Mouse (Mus musculus) lung, postnatal 0 days (tissue): Measurements from ENCODE around the gene U2af1. TPM values are rescaled to one million over a fixed set of nuclear protein-coding genes. Genes with fewer than 3 reads are reported as not detected.
A peak's percentile ranks its signal among the peaks of the same experiment; 100 is the strongest.

ENCODE experiments used
- ATAC-seq: fragments of 200-750 bp; cut with Nextera tagmentation; 2 replicates; pipeline ENCODE4 v1.8.0; 2017; ENCODE audit warnings: moderate library complexity
- DNase-seq: peaks from one replicate; pipeline ENCODE4 v3.0.0-alpha.2; 2016; ENCODE audit warnings: low spot score
- H3K27ac ChIP-seq: fragments of 300-500 bp; sonication (generic); 2 replicates; pipeline ENCODE4 v1.5.1; 2014; ENCODE audit warnings: antibody characterized with exemption, mild to moderate bottlenecking, low read length, mixed read lengths
- H3K27me3 ChIP-seq: fragments of 300-500 bp; sonication (generic); replicated peaks from 2 replicates; pipeline ENCODE4 v1.6.1; 2014; ENCODE audit warnings: low read length, mixed read lengths; ENCODE audit not compliant: insufficient read depth
- H3K36me3 ChIP-seq: fragments of 300-500 bp; sonication (generic); 2 replicates; pipeline ENCODE4 v1.6.1; 2014; ENCODE audit warnings: low read length, mixed read lengths; ENCODE audit not compliant: insufficient read depth
- H3K4me1 ChIP-seq: fragments of 300-500 bp; sonication (generic); 2 replicates; pipeline ENCODE4 v1.6.1; 2014; ENCODE audit warnings: antibody characterized with exemption, low read depth, low read length, mixed read lengths; ENCODE audit not compliant: insufficient read depth
- H3K4me2 ChIP-seq: fragments of 300-500 bp; sonication (generic); replicated peaks from 2 replicates; pipeline ENCODE4 v1.6.1; 2014; ENCODE audit warnings: low read depth, mild to moderate bottlenecking, low read length, moderate library complexity, mixed read lengths
- H3K4me3 ChIP-seq: fragments of 300-500 bp; sonication (generic); 2 replicates; pipeline ENCODE4 v1.5.1; 2014; ENCODE audit warnings: low read depth, low read length
- H3K9ac ChIP-seq: fragments of 300-500 bp; sonication (generic); replicated peaks from 2 replicates; pipeline ENCODE4 v1.6.1; 2014; ENCODE audit warnings: low read depth, mild to moderate bottlenecking
- H3K9me3 ChIP-seq: fragments of 300-500 bp; sonication (generic); 2 replicates; pipeline ENCODE4 v1.6.1; 2016; ENCODE audit warnings: low read length, mixed read lengths
- CTCF ChIP-seq: IDR thresholded peaks from 2 replicates; pipeline ENCODE4 v1.5.1; 2016; ENCODE audit warnings: antibody characterized with exemption, mild to moderate bottlenecking
- EP300 ChIP-seq: IDR thresholded peaks from 2 replicates; pipeline ENCODE4 v1.6.1; 2016; ENCODE audit warnings: antibody characterized with exemption, mild to moderate bottlenecking, control low read depth
- WGBS: fragments of 180-500 bp; shearing (Covaris S2); extraction: QIAGEN DNeasy Blood & Tissue Kit; methylation state at CpG from one replicate; pipeline ENCODE4 v1.1.7; 2014; 5-methylcytosine and 5-hydroxymethylcytosine counted together
- polyA plus RNA-seq: library from polyadenylated mRNA; unstranded; fragments of >200 nt; fragmentation: Nextera tagmentation; extraction: Ambion mirVana; gene quantifications from 2 replicates; pipeline ENCODE4 v1.2.1, GENCODE M21; 2015

The U2af1 gene
- polyA plus RNA-seq, 1 experiment from 2014 or later, result 161 TPM

DNA sequence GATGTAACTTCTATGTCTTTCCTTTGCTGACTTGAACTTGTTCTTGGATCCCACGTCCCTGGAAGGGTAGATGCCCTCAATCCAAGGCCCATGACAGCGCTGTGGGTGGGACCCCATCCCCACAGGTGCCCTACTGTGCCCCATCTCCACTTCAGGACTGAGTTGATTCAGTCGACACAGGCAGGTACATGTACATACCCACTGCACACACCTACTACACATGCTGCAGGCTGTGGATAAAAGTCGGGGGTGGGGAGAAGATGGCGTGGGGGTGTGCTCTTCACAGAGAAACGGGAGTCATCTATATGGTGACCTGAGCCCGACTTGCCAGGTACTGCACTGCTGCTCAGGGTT lies 35.3 kb upstream of the U2af1 start:
- peak overlapping the region; percentile 20; the same call in 1 of the 2 replicates for H3K27ac ChIP-seq
- WGBS, result 62% methylated on average over 7 of the region's 7 CpGs
- no peaks in the 10 kb centered on the region for H3K4me1 ChIP-seq
- no peak for TF ChIP-seq CTCF
- TF ChIP-seq EP300, result no peak
- no peak overlapping the region for H3K4me3 ChIP-seq
- H3K9me3 ChIP-seq, result no peaks in the 10 kb centered on the region
- no peak overlapping the region for H3K9ac ChIP-seq
- peak; percentile 8; the same call in 1 of the 2 replicates for ATAC-seq
- H3K4me2 ChIP-seq, result no peak overlapping the region
- H3K27me3 ChIP-seq, result no peaks in the 10 kb centered on the region
- no peaks in the 10 kb centered on the region for H3K36me3 ChIP-seq
- DNase-seq, result no peak

GRCm38 (mm10) chr17:31693330-31694022 lies 34.8 kb upstream of the U2af1 start:
- ATAC-seq (peak; percentile 80), DNase-seq (peak; percentile 90)
- TF ChIP-seq EP300 (peak; percentile 82), CTCF (peak; percentile 90)
- Histone ChIP-seq H3K4me3 (no peak overlapping the region), H3K9ac (no peak overlapping the region), H3K27me3 (no peaks in the 10 kb centered on the region), H3K4me1 (no peaks in the 10 kb centered on the region), H3K4me2 (peak overlapping the region; percentile 12; the same call in 1 of the 2 replicates), H3K36me3 (no peaks in the 10 kb centered on the region), H3K27ac (no peak overlapping the region), H3K9me3 (no peaks in the 10 kb centered on the region)
- WGBS, result 4% methylated on average over 19 of the region's 20 CpGs

DNA sequence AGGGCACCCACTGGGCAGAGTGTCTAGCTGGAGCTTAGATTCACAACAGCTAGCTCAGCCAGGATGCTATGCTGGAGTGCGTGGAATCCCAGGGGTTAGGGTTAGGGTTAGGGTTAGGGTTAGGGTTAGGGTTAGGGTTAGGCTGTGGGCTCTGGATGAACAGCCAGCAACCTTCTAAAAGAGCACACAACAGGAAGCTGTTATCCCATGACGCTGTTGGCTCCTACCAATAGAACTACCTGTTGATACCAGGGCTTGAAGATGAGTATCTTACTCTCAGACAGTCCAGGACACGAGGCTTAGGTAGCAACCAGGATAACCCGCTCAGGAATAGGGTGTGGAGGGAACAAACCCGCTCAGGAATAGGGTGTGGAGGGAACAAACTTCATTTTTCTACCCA lies 34.2 kb upstream of the U2af1 start:
- no peak overlapping the region for H3K27ac ChIP-seq
- no peak overlapping the region for H3K4me3 ChIP-seq
- DNase-seq (no peak), ATAC-seq (no peak)
- H3K9ac ChIP-seq, result 0 out of 2 replicates have a peak overlapping the region, but pooled peaks have one; percentile 5
- no peaks in the 10 kb centered on the region for H3K9me3 ChIP-seq
- H3K27me3 ChIP-seq, result no peaks in the 10 kb centered on the region
- no peaks in the 10 kb centered on the region for H3K36me3 ChIP-seq
- TF ChIP-seq EP300 (no peak), CTCF (no peak)
- no peaks in the 10 kb centered on the region for H3K4me1 ChIP-seq
- no peak overlapping the region for H3K4me2 ChIP-seq
- WGBS, result 39% methylated on average over 5 of the region's 5 CpGs

DNA sequence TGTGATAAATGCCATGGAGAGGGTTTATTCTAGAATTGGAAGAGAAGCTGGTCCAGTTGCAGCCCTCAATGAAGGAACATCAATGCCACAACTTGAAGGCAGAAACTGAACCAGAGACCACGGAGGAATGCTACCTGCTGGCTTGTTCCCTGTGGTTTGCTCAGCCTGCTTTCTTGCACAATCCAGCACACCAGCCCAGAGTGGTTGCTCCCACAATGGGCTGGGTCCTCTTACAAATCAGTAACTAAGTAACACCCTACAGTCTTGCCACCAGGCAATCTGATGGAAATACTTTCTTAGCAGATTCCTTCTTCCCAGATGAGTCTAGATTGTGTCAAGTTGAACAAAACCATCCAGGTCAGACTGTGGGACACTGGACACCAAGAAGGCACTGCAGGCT lies 30.9 kb upstream of the U2af1 start:
- no peak overlapping the region for H3K4me3 ChIP-seq
- peak; percentile 40 for DNase-seq
- no peak for TF ChIP-seq EP300
- no peak for TF ChIP-seq CTCF
- no peaks in the 10 kb centered on the region for H3K27me3 ChIP-seq
- H3K9me3 ChIP-seq, result no peaks in the 10 kb centered on the region
- 35% methylated on average over 1 of the region's 1 CpGs for WGBS
- no peak overlapping the region for H3K27ac ChIP-seq
- peaks cover 8% of the 10 kb centered on the region; the same call in 1 of the 2 replicates for H3K4me1 ChIP-seq
- ATAC-seq, result no peak
- H3K36me3 ChIP-seq, result no peaks in the 10 kb centered on the region
- no peak overlapping the region for H3K4me2 ChIP-seq
- H3K9ac ChIP-seq, result no peak overlapping the region

- ATAC-seq (peak; percentile 43), DNase-seq (peak; percentile 47)
- Histone ChIP-seq H3K36me3 (no peaks in the 10 kb centered on the region), H3K4me2 (no peak overlapping the region), H3K9me3 (no peaks in the 10 kb centered on the region), H3K4me1 (peaks cover 8% of the 10 kb centered on the region; the same call in 1 of the 2 replicates), H3K27ac (no peak overlapping the region), H3K4me3 (no peak overlapping the region), H3K27me3 (no peaks in the 10 kb centered on the region), H3K9ac (no peak overlapping the region)
- WGBS, result 49% methylated on average over 9 of the region's 9 CpGs
- TF ChIP-seq CTCF (no peak), EP300 (peak; percentile 28; the same call in 1 of the 2 replicates)
Observed at GRCm38 (mm10) chr17:31688112-31688511, 29.4 kb upstream of the U2af1 start.

DNA sequence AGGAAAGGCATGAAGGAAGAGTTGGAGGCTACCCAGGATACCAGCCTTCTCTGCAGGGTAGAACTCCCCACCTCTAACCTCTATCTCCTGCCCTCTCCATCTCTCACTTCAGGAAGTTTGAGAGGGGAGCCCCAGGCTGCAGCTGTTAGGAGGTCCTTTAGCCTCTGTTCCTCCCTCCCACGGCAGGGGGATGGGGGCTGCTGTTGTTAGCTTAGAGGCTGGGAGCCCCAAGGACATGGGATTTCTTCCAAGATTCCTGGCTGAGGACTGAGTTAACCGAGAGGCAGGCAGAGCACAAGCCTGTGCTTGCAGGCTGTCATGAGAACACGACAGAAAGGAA lies 27.5 kb upstream of the U2af1 start:
- no peak overlapping the region for H3K4me3 ChIP-seq
- ATAC-seq (peak; percentile 37), DNase-seq (peak; percentile 57)
- H3K27ac ChIP-seq, result peak overlapping the region; percentile 71
- no peaks in the 10 kb centered on the region for H3K9me3 ChIP-seq
- TF ChIP-seq EP300 (no peak), CTCF (no peak; the same call in 1 of the 2 replicates)
- H3K4me1 ChIP-seq, result peaks cover 8% of the 10 kb centered on the region; the same call in 1 of the 2 replicates
- no peaks in the 10 kb centered on the region for H3K27me3 ChIP-seq
- no peak overlapping the region for H3K9ac ChIP-seq
- no peak overlapping the region for H3K4me2 ChIP-seq
- no peaks in the 10 kb centered on the region for H3K36me3 ChIP-seq
- 11% methylated on average over 3 of the region's 3 CpGs for WGBS
